Mouse (Mus musculus): ENCODE data around the gene Zmym6.
A peak's percentile ranks its signal among the peaks of the same experiment; 100 is the strongest.

The Zmym6 gene

DNA sequence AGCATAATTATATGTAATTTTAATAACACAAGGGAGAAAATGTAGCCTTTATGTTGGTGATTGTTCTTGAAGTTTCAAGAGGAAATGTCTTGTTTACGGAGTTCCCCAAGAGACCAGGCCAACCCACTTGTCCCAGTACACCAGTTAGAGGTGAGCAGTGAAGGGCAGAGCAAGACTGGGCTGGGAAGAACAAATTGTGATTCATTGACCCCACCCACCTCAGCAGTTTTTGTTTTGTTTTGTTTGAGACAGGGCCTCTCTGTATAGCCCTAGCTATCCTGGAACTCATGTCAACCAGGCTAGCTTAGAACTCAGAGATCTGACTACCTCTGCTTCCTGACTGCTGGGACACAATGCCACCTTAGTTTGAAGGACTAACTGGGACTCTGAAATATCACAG is 47.1 kb downstream of the Zmym6 start:
- no peak for DNase-seq (ENCODE audit: low spot score)

DNA sequence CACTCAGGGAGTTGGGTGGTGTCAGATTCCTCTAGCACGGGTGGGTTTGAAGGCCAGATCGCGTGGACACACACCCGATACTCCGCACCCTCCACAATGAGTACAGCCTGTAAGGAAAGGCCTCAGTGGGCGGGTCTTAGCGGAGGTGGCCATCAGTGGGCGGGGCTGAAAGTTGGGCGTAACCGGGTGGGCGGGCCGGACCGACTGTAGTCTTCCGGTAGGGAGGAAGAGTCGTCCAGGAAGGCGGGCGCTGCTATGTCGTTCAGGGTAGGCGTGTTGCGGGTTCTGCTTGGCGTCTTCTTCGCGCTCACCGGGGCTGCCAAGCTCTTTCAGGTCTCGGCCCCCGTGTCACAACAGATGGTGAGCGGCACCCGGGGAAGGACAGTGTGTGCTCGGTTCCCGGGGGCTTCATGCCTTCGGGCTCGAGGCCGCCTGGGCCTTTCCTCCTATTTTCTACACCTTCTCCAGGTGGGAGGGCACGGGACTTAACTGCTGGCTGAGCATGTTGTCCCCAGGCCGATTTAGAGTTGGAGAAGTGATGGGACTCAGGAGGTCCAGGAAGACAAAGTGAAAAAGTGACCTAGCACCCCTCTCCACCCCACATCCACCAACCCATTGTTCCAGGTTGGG is 48.8 kb downstream of the Zmym6 start:
- DNase-seq (ENCODE audit: low spot score): peak; percentile 95

DNA sequence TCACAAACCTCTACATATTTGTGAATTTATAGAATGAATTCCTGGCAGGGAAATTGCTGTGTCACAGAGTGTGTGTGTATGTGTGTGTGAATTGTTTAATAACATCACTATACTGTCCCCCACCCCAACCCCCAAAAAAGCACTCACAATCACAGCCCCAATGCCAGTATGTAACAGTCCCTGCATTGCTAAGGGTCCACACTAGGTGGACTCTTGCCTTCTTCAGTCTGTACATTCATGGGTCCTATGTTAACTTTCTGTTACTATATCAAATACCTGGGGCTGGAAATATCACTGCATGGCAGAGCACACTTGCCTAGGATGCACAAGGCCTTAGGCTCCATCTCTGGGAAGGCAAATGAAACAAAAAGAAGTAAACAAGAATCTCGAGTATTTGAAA is 57.5 kb downstream of the Zmym6 start:
- no peak for DNase-seq (ENCODE audit: low spot score)

- DNase-seq (ENCODE audit: low spot score): no peak
Measured at GRCm38 (mm10) chr4:127137591-127137990, 60.4 kb downstream of the Zmym6 start.

DNA sequence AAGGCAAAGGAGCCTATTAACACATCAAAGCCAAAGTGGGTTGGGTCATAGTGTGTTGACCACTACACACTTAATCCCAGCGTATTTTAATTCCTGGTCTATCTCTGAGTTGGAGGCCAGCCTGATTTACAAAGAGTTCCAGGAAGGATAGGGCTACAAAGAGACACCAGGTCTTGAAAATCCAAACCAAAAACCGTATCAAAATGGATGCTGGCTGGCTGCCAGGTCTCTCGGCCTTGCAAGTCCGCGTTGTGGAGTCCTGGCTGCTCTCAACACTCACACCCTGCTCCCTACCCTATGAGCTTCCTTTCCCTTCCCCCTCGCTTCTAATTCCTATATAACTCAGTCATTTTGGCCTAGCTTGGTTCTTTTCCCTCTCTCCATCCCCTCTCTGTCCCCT is 61.3 kb downstream of the Zmym6 start:
- no peak for DNase-seq (ENCODE audit: low spot score)

- DNase-seq (ENCODE audit: low spot score): no peak
Measured at GRCm38 (mm10) chr4:127150031-127150430, 72.8 kb downstream of the Zmym6 start.

GRCm38 (mm10) chr4:127153345-127153744 is 76.2 kb downstream of the Zmym6 start:
- no peak for DNase-seq (ENCODE audit: low spot score)

DNA sequence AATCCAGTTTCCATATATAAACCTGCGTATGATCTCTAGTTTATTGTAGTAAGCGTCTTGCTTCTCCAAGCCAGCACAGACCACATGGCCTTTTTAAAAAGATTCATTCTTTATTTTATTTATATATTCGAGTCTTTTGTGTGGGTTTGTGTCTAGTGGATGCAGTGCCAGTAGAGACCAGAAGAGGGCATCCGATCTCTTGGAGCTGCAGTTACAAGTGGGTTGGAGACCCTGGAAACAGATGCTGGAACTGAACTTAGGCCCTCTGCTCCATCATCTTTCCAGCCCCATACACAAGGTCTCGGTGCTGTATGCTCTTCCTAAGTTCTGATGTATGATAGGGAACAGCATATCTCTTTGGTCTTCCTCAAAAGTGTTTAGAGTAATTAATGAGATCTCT is 78.6 kb downstream of the Zmym6 start:
- peak; percentile 30 for DNase-seq (ENCODE audit: low spot score)

- DNase-seq (ENCODE audit: low spot score): no peak
Measured at GRCm38 (mm10) chr4:127157746-127158145, 80.6 kb downstream of the Zmym6 start.

DNA sequence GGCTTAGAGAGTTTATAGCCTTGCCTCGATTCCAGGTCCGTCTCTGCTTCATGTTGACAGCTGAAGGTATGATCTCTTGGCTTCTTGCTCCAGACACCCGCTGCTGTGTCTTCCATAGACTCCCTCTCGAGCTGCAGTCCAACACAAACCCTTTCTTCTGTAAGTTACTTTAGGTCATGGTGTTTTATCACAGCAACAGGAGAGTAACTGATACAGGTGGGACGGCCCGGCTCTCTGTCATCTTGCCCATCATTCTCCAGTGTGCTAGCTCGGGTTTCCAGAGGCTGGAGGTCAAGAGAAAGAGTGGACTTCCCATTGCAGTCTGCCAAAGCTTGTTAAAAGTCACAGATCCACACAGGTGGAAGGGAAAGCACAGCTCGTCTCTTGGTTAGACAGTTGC is 86.7 kb downstream of the Zmym6 start:
- DNase-seq (ENCODE audit: low spot score): no peak

DNA sequence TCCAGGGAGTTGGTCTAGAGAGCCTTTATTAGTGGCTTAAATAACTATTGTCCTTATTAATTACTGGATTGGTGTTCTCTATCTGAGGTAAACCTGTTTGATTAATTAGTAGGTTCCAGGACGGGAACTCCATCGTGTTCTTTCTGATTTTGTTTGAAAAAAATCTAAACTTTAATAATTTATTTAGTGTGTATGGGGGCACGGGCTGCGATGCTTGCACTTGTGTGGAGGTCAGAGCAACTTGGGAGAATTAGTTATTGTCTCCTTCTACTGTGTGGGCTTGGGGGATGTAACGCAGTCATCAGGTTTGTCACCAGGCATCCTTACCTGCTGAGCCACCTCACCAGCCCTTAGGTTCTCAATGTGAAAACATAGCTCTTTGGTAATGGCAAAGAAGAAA is 89.9 kb downstream of the Zmym6 start:
- DNase-seq (ENCODE audit: low spot score): no peak

DNA sequence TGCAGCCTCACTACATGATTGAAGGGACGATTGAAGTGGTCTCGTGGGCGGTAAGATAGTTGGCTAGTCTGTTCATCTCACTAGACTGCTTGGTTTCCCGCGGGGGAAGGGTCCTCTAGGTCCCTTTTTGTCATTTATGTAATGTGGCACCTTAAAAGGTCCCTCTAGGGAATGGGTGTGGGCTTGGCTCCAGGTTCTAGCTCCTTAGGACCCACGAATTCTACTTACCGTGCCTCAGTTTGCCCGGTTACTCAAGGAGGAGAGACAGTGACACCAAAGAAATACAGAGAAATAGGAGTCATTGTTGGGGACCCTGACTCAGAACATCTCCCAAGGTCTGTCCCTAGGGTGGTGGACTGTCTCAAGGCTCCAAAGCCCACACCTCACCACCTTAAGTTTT is 90.5 kb downstream of the Zmym6 start:
- no peak for DNase-seq (ENCODE audit: low spot score)

- DNase-seq (ENCODE audit: low spot score): peak; percentile 78
Measured at GRCm38 (mm10) chr4:127168211-127168913, 91.2 kb downstream of the Zmym6 start.

DNA sequence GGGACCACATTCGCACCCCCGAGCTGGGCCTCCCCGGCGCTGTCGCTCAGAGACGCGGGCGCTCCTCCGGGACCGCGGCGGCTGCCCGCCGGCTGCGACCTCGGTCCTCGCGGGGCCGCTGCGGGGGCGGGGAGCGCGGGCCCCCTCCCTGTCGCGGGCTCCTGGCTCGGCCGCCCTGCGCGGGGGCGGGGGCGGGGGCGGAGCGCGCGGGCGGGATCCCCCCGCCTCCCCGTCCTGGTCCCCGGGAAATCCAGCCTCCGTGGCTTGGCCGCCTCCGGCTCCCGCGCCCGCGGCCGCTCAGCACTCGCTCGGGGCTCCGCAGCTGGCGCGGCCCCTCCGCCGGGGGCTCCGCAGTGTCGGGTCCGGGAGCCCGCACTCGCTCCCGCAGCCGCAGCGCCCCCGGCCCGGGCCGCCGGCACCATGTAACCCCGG is 91.7 kb downstream of the Zmym6 start, which contains the start of gene Dlgap3:
Dlgap3 (plus strand) TSS at position 291 of the 432 bp plus-strand sequence.
- DNase-seq (ENCODE audit: low spot score): peak; percentile 42

GRCm38 (mm10) chr4:127169346-127170221 is 92.4 kb downstream of the Zmym6 start:
- peak; percentile 33 for DNase-seq (ENCODE audit: low spot score)

- DNase-seq (ENCODE audit: low spot score): no peak
Measured at GRCm38 (mm10) chr4:127170866-127171265, 93.7 kb downstream of the Zmym6 start.

- DNase-seq (ENCODE audit: low spot score): no peak
Measured at GRCm38 (mm10) chr4:127171341-127171905, 94.2 kb downstream of the Zmym6 start.

DNA sequence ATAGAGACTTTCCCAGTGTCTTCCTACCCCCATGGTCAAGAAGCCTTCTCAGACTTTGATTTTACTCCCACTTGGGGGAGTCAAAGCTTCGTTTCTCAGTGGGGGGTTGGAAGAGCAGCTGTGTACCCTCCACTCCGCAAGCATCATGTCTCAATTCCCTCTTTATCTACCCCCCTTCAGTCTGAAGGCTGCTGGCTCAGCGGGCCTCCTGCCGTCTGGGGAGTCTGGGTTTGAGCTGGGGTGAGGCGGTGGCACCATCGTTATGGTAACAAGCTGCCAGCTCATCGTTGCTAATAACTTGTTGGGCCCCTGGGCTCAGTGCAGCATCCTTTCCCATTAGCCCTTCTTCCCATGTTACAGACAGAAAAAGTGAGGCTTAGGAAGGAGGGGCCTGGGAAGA is 94.9 kb downstream of the Zmym6 start:
- DNase-seq (ENCODE audit: low spot score): no peak

- DNase-seq (ENCODE audit: low spot score): no peak
Measured at GRCm38 (mm10) chr4:127172614-127173013, 95.4 kb downstream of the Zmym6 start.

DNA sequence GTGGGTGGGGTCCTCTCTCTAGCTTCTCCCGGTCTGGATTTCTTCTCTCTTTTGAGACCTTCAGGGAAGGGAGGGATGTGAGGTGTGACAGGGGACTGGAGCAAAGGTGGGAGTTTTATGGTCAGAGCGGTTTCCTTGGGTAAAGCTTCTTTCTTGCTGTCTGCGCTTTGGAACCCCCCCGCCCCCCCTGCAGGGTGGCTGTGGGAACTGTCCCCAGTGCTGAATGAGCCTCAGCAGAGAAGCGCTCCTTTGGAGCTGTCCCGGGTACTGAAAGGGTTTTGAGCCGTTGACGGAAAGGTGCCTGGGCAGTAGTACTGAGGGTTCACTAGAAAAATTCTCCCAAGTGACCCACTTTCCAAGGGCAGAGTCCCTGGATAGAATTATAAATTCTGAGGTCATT is 96.3 kb downstream of the Zmym6 start:
- peak; percentile 82 for DNase-seq (ENCODE audit: low spot score)

Data from embryo, embryonic 10.5 days (tissue).